Mouse (Mus musculus): ENCODE measurements around the gene Ints11.

GRCm38 (mm10) chr4:155908751-155909150, 39.4 kb downstream of the Ints11 start:
- TF ChIP-seq CTCF (IDR thresholded peaks at IDR 0.05; ENCODE audit: low read depth, low read length) (no peak), POLR2A (IDR thresholded peaks at IDR 0.05; ENCODE audit: borderline replicate concordance, low read depth, low read length) (no peak)
